Mouse (Mus musculus) heart, embryonic 13.5 days (tissue): ENCODE results near the gene Arhgap33. TPM values are rescaled to one million over a fixed set of nuclear protein-coding genes. Genes with fewer than 3 reads are reported as not detected.
A peak's percentile ranks its signal among the peaks of the same experiment; 100 is the strongest.
"Not testable (repeated sequence)": the region's sequence is repeated elsewhere in the genome, so short reads cannot be mapped to it uniquely, and the experiment has no call there.

Experiments
- ATAC-seq: fragments of 200-750 bp; cut with Nextera tagmentation; 2 replicates; pipeline ENCODE4 v1.8.0; 2017; ENCODE audit warnings: moderate TSS enrichment; ENCODE audit not compliant: insufficient number of reproducible peaks, low FRiP score, low TSS enrichment; ENCODE audit errors: extremely low read depth
- H3K27ac ChIP-seq: fragments of 300-500 bp; sonication (generic); replicated peaks from 2 replicates; pipeline ENCODE4 v1.5.1; 2015; ENCODE audit warnings: moderate library complexity, mild to moderate bottlenecking, inconsistent platforms
- H3K27me3 ChIP-seq: fragments of 300-500 bp; sonication (generic); replicated peaks from 2 replicates; pipeline ENCODE4 v1.6.1; 2015; ENCODE audit warnings: mild to moderate bottlenecking, inconsistent platforms
- H3K36me3 ChIP-seq: fragments of 300-500 bp; sonication (generic); 2 replicates; pipeline ENCODE4 v1.6.1; 2015; ENCODE audit warnings: mild to moderate bottlenecking, inconsistent platforms
- H3K4me1 ChIP-seq: fragments of 300-500 bp; sonication (generic); 2 replicates; pipeline ENCODE4 v1.6.1; 2015; ENCODE audit warnings: inconsistent platforms
- H3K4me2 ChIP-seq: fragments of 300-500 bp; sonication (generic); 2 replicates; pipeline ENCODE4 v1.6.1; 2015; ENCODE audit warnings: inconsistent platforms, mild to moderate bottlenecking, moderate library complexity
- H3K4me3 ChIP-seq: fragments of 300-500 bp; sonication (generic); 2 replicates; pipeline ENCODE4 v1.5.1; 2015; ENCODE audit warnings: moderate library complexity, mild to moderate bottlenecking, inconsistent platforms
- H3K9ac ChIP-seq: fragments of 300-500 bp; sonication (generic); 2 replicates; pipeline ENCODE4 v1.6.1; 2015; ENCODE audit warnings: inconsistent platforms, mild to moderate bottlenecking, moderate library complexity
- H3K9me3 ChIP-seq: fragments of 300-500 bp; sonication (generic); 2 replicates; pipeline ENCODE4 v1.6.1; 2016; ENCODE audit warnings: inconsistent platforms
- WGBS: fragments of 180-500 bp; shearing (Covaris S2); methylation state at CpG from one replicate; pipeline ENCODE4 v1.1.7; 2015; ENCODE audit warnings: mixed read lengths; 5-methylcytosine and 5-hydroxymethylcytosine counted together
- polyA plus RNA-seq: library from polyadenylated mRNA; unstranded; fragments of >200 nt; fragmentation: Nextera tagmentation; extraction: Ambion mirVana; gene quantifications from 2 replicates; pipeline ENCODE4 v1.2.1, GENCODE M21; 2015

Gene Arhgap33
- polyA plus RNA-seq, 1 experiment from 2014 or later, result 9.3 TPM

- Histone ChIP-seq H3K27ac (no peak overlapping the region), H3K4me1 (peaks cover 10% of the 10 kb centered on the region), H3K27me3 (peaks cover 13% of the 10 kb centered on the region), H3K4me3 (no peak overlapping the region), H3K36me3 (peaks cover 65% of the 10 kb centered on the region), H3K9ac (no peak overlapping the region), H3K9me3 (no peaks in the 10 kb centered on the region), H3K4me2 (no peak overlapping the region)
- 85% methylated on average over 6 of the region's 6 CpGs for WGBS
- ATAC-seq, result no peak
These were observed 10.4 kb downstream of the Arhgap33 start for GRCm38 (mm10) chr7:30524487-30524886.

GRCm38 (mm10) chr7:30522871-30523270, 12.0 kb downstream of the Arhgap33 start:
- peaks cover 23% of the 10 kb centered on the region for H3K27me3 ChIP-seq
- peaks cover 49% of the 10 kb centered on the region for H3K36me3 ChIP-seq
- no peak overlapping the region for H3K4me3 ChIP-seq
- no peak for ATAC-seq
- no peak overlapping the region for H3K27ac ChIP-seq
- WGBS, result 78% methylated on average over 10 of the region's 10 CpGs
- H3K9me3 ChIP-seq, result no peaks in the 10 kb centered on the region
- no peak overlapping the region for H3K4me2 ChIP-seq
- H3K9ac ChIP-seq, result no peak overlapping the region; the same call in 1 of the 2 replicates
- peaks cover 10% of the 10 kb centered on the region for H3K4me1 ChIP-seq

- H3K4me1 ChIP-seq, result peaks cover 2% of the 10 kb centered on the region; the same call in 1 of the 2 replicates
- H3K9me3 ChIP-seq, result no peaks in the 10 kb centered on the region
- H3K4me2 ChIP-seq, result no peak overlapping the region
- peaks cover 29% of the 10 kb centered on the region for H3K36me3 ChIP-seq
- ATAC-seq, result no peak
- WGBS, result 78% methylated on average over 5 of the region's 5 CpGs
- H3K27ac ChIP-seq, result no peak overlapping the region
- no peak overlapping the region for H3K4me3 ChIP-seq
- no peak overlapping the region for H3K9ac ChIP-seq
- peaks cover 16% of the 10 kb centered on the region for H3K27me3 ChIP-seq
These were observed 14.0 kb downstream of the Arhgap33 start for GRCm38 (mm10) chr7:30520856-30521255.

- no peak for ATAC-seq
- no peak overlapping the region for H3K9ac ChIP-seq
- no peak overlapping the region for H3K27ac ChIP-seq
- no peak overlapping the region for H3K4me3 ChIP-seq
- WGBS, result 67% methylated on average over 4 of the region's 4 CpGs
- no peaks in the 10 kb centered on the region for H3K9me3 ChIP-seq
- H3K36me3 ChIP-seq, result peaks cover 24% of the 10 kb centered on the region
- H3K4me1 ChIP-seq, result no peaks in the 10 kb centered on the region
- no peak overlapping the region for H3K4me2 ChIP-seq
- H3K27me3 ChIP-seq, result peaks cover 21% of the 10 kb centered on the region
These were observed 14.5 kb downstream of the Arhgap33 start for GRCm38 (mm10) chr7:30520396-30520795.

GRCm38 (mm10) chr7:30518325-30518724, 16.5 kb downstream of the Arhgap33 start:
- WGBS, result 28% methylated on average over 8 of the region's 8 CpGs
- no peaks in the 10 kb centered on the region for H3K9me3 ChIP-seq
- ATAC-seq, result no peak

GRCm38 (mm10) chr7:30515003-30515760, 19.7 kb downstream of the Arhgap33 start:
- Histone ChIP-seq H3K4me1 (no peaks in the 10 kb centered on the region), H3K27me3 (peaks cover 28% of the 10 kb centered on the region; the same call in 1 of the 2 replicates), H3K9me3 (no peaks in the 10 kb centered on the region), H3K27ac (no peak overlapping the region), H3K36me3 (no peaks in the 10 kb centered on the region), H3K4me3 (no peak overlapping the region), H3K4me2 (peak overlapping the region; percentile 22; the same call in 1 of the 2 replicates), H3K9ac (no peak overlapping the region)
- no peak for ATAC-seq
- 43% methylated on average over 24 of the region's 24 CpGs for WGBS

More at GRCm38 (mm10) chr7:30518325-30518724, 16.5 kb downstream of the Arhgap33 start:
- H3K36me3 ChIP-seq, result peaks cover 6% of the 10 kb centered on the region
- H3K27me3 ChIP-seq, result peaks cover 25% of the 10 kb centered on the region
- no peak overlapping the region for H3K9ac ChIP-seq
- no peak overlapping the region for H3K4me3 ChIP-seq
- no peak overlapping the region for H3K4me2 ChIP-seq
- H3K27ac ChIP-seq, result no peak overlapping the region
- H3K4me1 ChIP-seq, result no peaks in the 10 kb centered on the region

GRCm38 (mm10) chr7:30508061-30508460, 26.8 kb downstream of the Arhgap33 start:
- H3K9ac ChIP-seq, result no peak overlapping the region
- 68% methylated on average over 4 of the region's 4 CpGs for WGBS
- H3K4me1 ChIP-seq, result no peaks in the 10 kb centered on the region

GRCm38 (mm10) chr7:30501159-30501558, 33.7 kb downstream of the Arhgap33 start:
- not testable (repeated sequence) for H3K4me1 ChIP-seq, H3K9ac ChIP-seq, H3K27ac ChIP-seq, H3K36me3 ChIP-seq, ATAC-seq, H3K9me3 ChIP-seq, H3K4me3 ChIP-seq, H3K4me2 ChIP-seq, H3K27me3 ChIP-seq
- 77% methylated on average over 5 of the region's 5 CpGs for WGBS

More at GRCm38 (mm10) chr7:30508061-30508460, 26.8 kb downstream of the Arhgap33 start:
- Histone ChIP-seq H3K9me3 (no peaks in the 10 kb centered on the region), H3K4me3 (no peak overlapping the region), H3K36me3 (no peaks in the 10 kb centered on the region), H3K27ac (no peak overlapping the region), H3K27me3 (0 out of 2 replicates have a peak, but pooled peaks cover 5% of the 10 kb centered on the region), H3K4me2 (no peak overlapping the region)
- ATAC-seq, result no peak

GRCm38 (mm10) chr7:30495506-30496042, 39.3 kb downstream of the Arhgap33 start:
- not testable (repeated sequence) for H3K4me2 ChIP-seq, H3K4me1 ChIP-seq, H3K4me3 ChIP-seq, H3K9me3 ChIP-seq, H3K27ac ChIP-seq, ATAC-seq, H3K36me3 ChIP-seq, H3K9ac ChIP-seq
- H3K27me3 ChIP-seq, result peaks cover 29% of the 10 kb centered on the region
- WGBS, result 40% methylated on average over 5 of the region's 5 CpGs

- Histone ChIP-seq H3K4me3 (no peak within 1 kb of the TSS), H3K9ac (no peak within 1 kb of the TSS), H3K27me3 (peaks cover 49% of the 10 kb centered on the region), H3K36me3 (no peaks in the 10 kb centered on the region), H3K9me3 (no peaks in the 10 kb centered on the region), H3K4me1 (no peaks in the 10 kb centered on the region), H3K4me2 (no peak within 1 kb of the TSS), H3K27ac (no peak within 1 kb of the TSS)
- ATAC-seq, result no peak
- WGBS, result 51% methylated on average over 11 of the region's 11 CpGs
These were observed 41.4 kb downstream of the Arhgap33 start, which contains the start of gene Prodh2 for GRCm38 (mm10) chr7:30493401-30493931. Prodh2 (plus strand) TSS chr7:30493622.

- 25% methylated on average over 4 of the region's 4 CpGs for WGBS
- Histone ChIP-seq H3K27me3 (peaks cover 49% of the 10 kb centered on the region), H3K4me3 (no peak overlapping the region), H3K27ac (no peak overlapping the region), H3K9me3 (no peaks in the 10 kb centered on the region), H3K4me1 (no peaks in the 10 kb centered on the region), H3K4me2 (no peak overlapping the region), H3K36me3 (no peaks in the 10 kb centered on the region), H3K9ac (no peak overlapping the region)
- ATAC-seq, result no peak
These were observed 42.1 kb downstream of the Arhgap33 start for GRCm38 (mm10) chr7:30492765-30493164.
